Mouse (Mus musculus) lung, embryonic 14.5 days (tissue): ENCODE results near the gene Fgfr2. TPM values are rescaled to one million over a fixed set of nuclear protein-coding genes. Genes with fewer than 3 reads are reported as not detected.

Experiments
- ATAC-seq: fragments of 200-750 bp; cut with Nextera tagmentation; 2 replicates; pipeline ENCODE4 v1.8.0; 2017; ENCODE audit warnings: mild to moderate bottlenecking, moderate TSS enrichment, moderate library complexity; ENCODE audit not compliant: insufficient read depth
- DNase-seq: peaks from one replicate; pipeline ENCODE4 v3.0.0-alpha.2; 2015
- H3K27ac ChIP-seq: fragments of 300-500 bp; sonication (generic); 2 replicates; pipeline ENCODE4 v1.5.1; 2014; ENCODE audit warnings: low read depth, mild to moderate bottlenecking, moderate library complexity
- H3K27me3 ChIP-seq: fragments of 300-500 bp; sonication (generic); 2 replicates; pipeline ENCODE4 v1.6.1; 2014; ENCODE audit warnings: low read length, control low read depth; ENCODE audit not compliant: insufficient read depth
- H3K36me3 ChIP-seq: fragments of 300-500 bp; sonication (generic); 2 replicates; pipeline ENCODE4 v1.6.1; 2014; ENCODE audit warnings: control low read depth; ENCODE audit not compliant: insufficient read depth
- H3K4me1 ChIP-seq: fragments of 300-500 bp; sonication (generic); 2 replicates; pipeline ENCODE4 v1.6.1; 2014; ENCODE audit warnings: antibody characterized with exemption, control low read depth; ENCODE audit not compliant: insufficient read depth
- H3K4me2 ChIP-seq: fragments of 300-500 bp; sonication (generic); 2 replicates; pipeline ENCODE4 v1.6.1; 2014; ENCODE audit warnings: mild to moderate bottlenecking
- H3K4me3 ChIP-seq: fragments of 300-500 bp; sonication (generic); 2 replicates; pipeline ENCODE4 v1.5.1; 2014; ENCODE audit warnings: low read depth, low read length
- H3K9ac ChIP-seq: fragments of 300-500 bp; sonication (generic); 2 replicates; pipeline ENCODE4 v1.6.1; 2014
- H3K9me3 ChIP-seq: fragments of 300-500 bp; sonication (generic); 2 replicates; pipeline ENCODE4 v1.6.1; 2016; ENCODE audit warnings: low read depth, low read length, control low read depth
- CTCF ChIP-seq: IDR thresholded peaks from 2 replicates; pipeline ENCODE4 v1.5.1; 2016; ENCODE audit warnings: antibody characterized with exemption, low read depth
- WGBS: fragments of 180-500 bp; shearing (Covaris S2); extraction: QIAGEN DNeasy Blood & Tissue Kit; methylation state at CpG from one replicate; pipeline ENCODE4 v1.1.7; 2014; 5-methylcytosine and 5-hydroxymethylcytosine counted together
- polyA plus RNA-seq: library from polyadenylated mRNA; unstranded; fragments of >200 nt; fragmentation: Nextera tagmentation; extraction: Ambion mirVana; gene quantifications from 2 replicates; pipeline ENCODE4 v1.2.1, GENCODE M21; 2014

Gene Fgfr2
- polyA plus RNA-seq, 1 experiment from 2014 or later, result 179 TPM

GRCm38 (mm10) chr7:130167261-130167660, 2955.9 kb downstream of the Fgfr2 start:
- no peaks in the 10 kb centered on the region for H3K9me3 ChIP-seq
- peaks cover 38% of the 10 kb centered on the region for H3K4me1 ChIP-seq
- peaks cover 72% of the 10 kb centered on the region for H3K36me3 ChIP-seq
- no peaks in the 10 kb centered on the region for H3K27me3 ChIP-seq
- DNase-seq (no peak), ATAC-seq (no peak)
- H3K4me2 ChIP-seq, result no peak overlapping the region
- no peak overlapping the region for H3K4me3 ChIP-seq
- WGBS, result 52% methylated on average over 5 of the region's 5 CpGs
- peak overlapping the region; percentile 63; the same call in 1 of the 2 replicates for H3K27ac ChIP-seq
- TF ChIP-seq CTCF, result no peak
- H3K9ac ChIP-seq, result no peak overlapping the region

- H3K27ac ChIP-seq, result peak overlapping the region; percentile 63; the same call in 1 of the 2 replicates
- WGBS, result 55% methylated on average over 4 of the region's 4 CpGs
- TF ChIP-seq CTCF, result no peak
- no peak overlapping the region for H3K4me2 ChIP-seq
- H3K27me3 ChIP-seq, result no peaks in the 10 kb centered on the region
- ATAC-seq, result no peak
- H3K4me3 ChIP-seq, result no peak overlapping the region
- H3K4me1 ChIP-seq, result peaks cover 38% of the 10 kb centered on the region
- no peak overlapping the region for H3K9ac ChIP-seq
- DNase-seq, result peak; percentile 60
- peaks cover 72% of the 10 kb centered on the region for H3K36me3 ChIP-seq
- no peaks in the 10 kb centered on the region for H3K9me3 ChIP-seq
Observed at GRCm38 (mm10) chr7:130166190-130166589, 2957.0 kb downstream of the Fgfr2 start.

GRCm38 (mm10) chr7:130165408-130165807, 2957.7 kb downstream of the Fgfr2 start:
- WGBS, result 47% methylated on average over 3 of the region's 3 CpGs
- no peak for DNase-seq
- no peak for TF ChIP-seq CTCF
- H3K4me3 ChIP-seq, result no peak overlapping the region
- no peaks in the 10 kb centered on the region for H3K9me3 ChIP-seq
- H3K27me3 ChIP-seq, result no peaks in the 10 kb centered on the region
- H3K4me1 ChIP-seq, result peaks cover 37% of the 10 kb centered on the region
- ATAC-seq, result no peak
- H3K4me2 ChIP-seq, result no peak overlapping the region
- H3K9ac ChIP-seq, result no peak overlapping the region
- peaks cover 64% of the 10 kb centered on the region for H3K36me3 ChIP-seq
- peak overlapping the region; percentile 55 for H3K27ac ChIP-seq

GRCm38 (mm10) chr7:130162718-130163117, 2960.4 kb downstream of the Fgfr2 start:
- Histone ChIP-seq H3K4me2 (no peak overlapping the region), H3K4me3 (no peak overlapping the region), H3K9me3 (no peaks in the 10 kb centered on the region), H3K36me3 (peaks cover 37% of the 10 kb centered on the region), H3K27ac (no peak overlapping the region), H3K9ac (no peak overlapping the region), H3K4me1 (peaks cover 23% of the 10 kb centered on the region), H3K27me3 (no peaks in the 10 kb centered on the region)
- peak; percentile 57 for DNase-seq
- TF ChIP-seq CTCF, result no peak
- 46% methylated on average over 6 of the region's 6 CpGs for WGBS
- no peak for ATAC-seq

- H3K4me3 ChIP-seq, result no peak overlapping the region
- no peak overlapping the region for H3K4me2 ChIP-seq
- H3K4me1 ChIP-seq, result peaks cover 11% of the 10 kb centered on the region
- DNase-seq (no peak), ATAC-seq (no peak)
- H3K9ac ChIP-seq, result no peak overlapping the region
- no peaks in the 10 kb centered on the region for H3K9me3 ChIP-seq
- no peak for TF ChIP-seq CTCF
- H3K27ac ChIP-seq, result no peak overlapping the region
- H3K36me3 ChIP-seq, result peaks cover 25% of the 10 kb centered on the region
- H3K27me3 ChIP-seq, result no peaks in the 10 kb centered on the region
- WGBS, result 39% methylated on average over 5 of the region's 5 CpGs
Observed at GRCm38 (mm10) chr7:130161581-130161980, 2961.6 kb downstream of the Fgfr2 start.

- Histone ChIP-seq H3K4me1 (no peaks in the 10 kb centered on the region), H3K27ac (no peak overlapping the region), H3K4me2 (no peak overlapping the region), H3K9ac (no peak overlapping the region), H3K27me3 (no peaks in the 10 kb centered on the region), H3K36me3 (peaks cover 21% of the 10 kb centered on the region), H3K4me3 (no peak overlapping the region), H3K9me3 (no peaks in the 10 kb centered on the region)
- DNase-seq, result no peak
- ATAC-seq, result no peak
- TF ChIP-seq CTCF, result no peak
- WGBS, result 73% methylated on average over 3 of the region's 3 CpGs
Observed at GRCm38 (mm10) chr7:130158845-130159244, 2964.3 kb downstream of the Fgfr2 start.

- no peak for TF ChIP-seq CTCF
- no peak overlapping the region for H3K9ac ChIP-seq
- H3K27ac ChIP-seq, result no peak overlapping the region
- H3K4me2 ChIP-seq, result no peak overlapping the region
- 52% methylated on average over 7 of the region's 7 CpGs for WGBS
- H3K36me3 ChIP-seq, result no peaks in the 10 kb centered on the region
- no peak overlapping the region for H3K4me3 ChIP-seq
- no peaks in the 10 kb centered on the region for H3K27me3 ChIP-seq
- no peak for DNase-seq
- H3K4me1 ChIP-seq, result no peaks in the 10 kb centered on the region
- no peaks in the 10 kb centered on the region for H3K9me3 ChIP-seq
- ATAC-seq, result no peak
Observed at GRCm38 (mm10) chr7:130153363-130153969, 2969.7 kb downstream of the Fgfr2 start.
